Mouse (Mus musculus) heart, postnatal 0 days (tissue): Measurements from ENCODE around the gene Susd1.

Experiments used
- CTCF ChIP-seq: IDR thresholded peaks from 2 replicates; pipeline ENCODE4 v1.5.1; 2016; ENCODE audit warnings: antibody characterized with exemption, control low read depth, low read depth
- EP300 ChIP-seq: IDR thresholded peaks from 2 replicates; pipeline ENCODE4 v1.6.1; 2016; ENCODE audit warnings: antibody characterized with exemption, low read depth

DNA sequence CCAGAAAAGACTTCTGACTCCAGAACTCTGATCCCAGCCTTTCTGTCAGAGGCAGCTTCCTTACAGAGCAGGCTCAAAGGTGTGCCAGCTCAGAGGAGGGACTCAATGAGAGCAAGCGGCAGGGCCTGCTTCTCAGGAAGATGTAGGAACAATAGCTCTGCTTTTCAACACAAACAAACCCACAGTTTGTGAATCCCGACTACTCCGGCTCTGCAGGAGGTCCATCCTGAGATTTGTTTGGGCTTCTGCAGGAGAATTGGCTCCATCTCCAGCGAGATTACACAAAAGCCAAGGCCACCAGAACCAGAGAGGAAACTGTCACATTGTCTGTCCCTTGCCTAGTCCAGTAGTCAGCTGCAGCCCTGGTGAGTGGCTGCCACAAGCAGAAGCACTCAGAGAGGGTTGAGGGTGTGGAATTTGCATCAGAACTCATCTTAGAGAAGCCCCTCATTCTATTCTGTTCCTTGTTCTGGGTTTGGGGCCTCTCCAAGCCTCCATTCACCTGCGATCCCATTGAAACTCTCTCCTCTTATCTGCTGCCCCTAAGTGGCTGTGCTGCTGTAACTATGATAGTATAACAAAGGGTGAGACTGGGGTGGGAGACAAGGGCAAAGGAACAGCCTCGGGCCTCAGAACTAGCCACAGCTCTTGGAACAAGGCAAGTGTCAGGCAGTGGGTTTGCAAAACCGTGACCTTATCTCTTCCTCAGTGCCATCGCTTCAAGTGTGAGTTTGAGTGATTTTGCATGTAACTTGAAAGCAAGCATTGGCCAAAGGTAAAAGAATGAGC is 155.5 kb downstream of the Susd1 start:
- TF ChIP-seq CTCF (no peak), EP300 (no peak)
